Mouse (Mus musculus) CH12.LX (cell line): ENCODE measurements around the gene Hpse2. TPM values are rescaled to one million over a fixed set of nuclear protein-coding genes. Genes with fewer than 3 reads are reported as not detected.
A peak's percentile ranks its signal among the peaks of the same experiment; 100 is the strongest.

Experiments used
- DNase-seq: peaks from one replicate; pipeline ENCODE4 v3.0.0-alpha.2; 2013; ENCODE audit errors: extremely low read depth
- H3K27ac ChIP-seq: 2 replicates; pipeline ENCODE4 v1.5.1; 2012; ENCODE audit warnings: low read depth, mild to moderate bottlenecking, control low read depth, moderate library complexity; ENCODE audit not compliant: insufficient read depth
- H3K27me3 ChIP-seq: replicated peaks from 2 replicates; pipeline ENCODE3; 2012; ENCODE audit warnings: inconsistent platforms
- H3K36me3 ChIP-seq, 2 experiments: replicated peaks in 1 of 2; 2 replicates each; pipeline versions ENCODE3 to v1.6.1; 2012; ENCODE audit warnings: inconsistent platforms in 1 of 2, low read length in 1 of 2, mild to moderate bottlenecking in 1 of 2, mixed read lengths in 1 of 2, moderate library complexity in 1 of 2; ENCODE audit not compliant: control insufficient read depth in 1 of 2, insufficient read depth in 1 of 2
- H3K4me1 ChIP-seq, 2 experiments: 2 replicates each; pipeline ENCODE4 v1.6.1; 2012; ENCODE audit warnings: inconsistent platforms in 1 of 2, moderate library complexity in 1 of 2; ENCODE audit not compliant: insufficient read depth in 2 of 2, control insufficient read depth in 1 of 2
- H3K4me2 ChIP-seq: 2 replicates; pipeline ENCODE4 v1.6.1; 2012; ENCODE audit warnings: low read depth, mild to moderate bottlenecking, control low read depth; ENCODE audit not compliant: poor library complexity, insufficient read depth, severe bottlenecking
- H3K4me3 ChIP-seq, 3 experiments: fragments of 150-350 bp in 1 of 3; sonication (generic) in 1 of 3; replicated peaks in 1 of 3; 2 replicates each; pipeline versions ENCODE3 to v1.5.1; 2011 to 2012; ENCODE audit warnings: low read depth in 2 of 3, low read length in 2 of 3, mild to moderate bottlenecking in 2 of 3, moderate library complexity in 2 of 3, control low read depth in 1 of 3, improper control_type of control experiment in 1 of 3, inconsistent platforms in 1 of 3, mixed read lengths in 1 of 3; ENCODE audit not compliant: poor library complexity in 1 of 3
- H3K79me2 ChIP-seq: replicated peaks from 2 replicates; pipeline ENCODE4 v1.6.1; 2012; ENCODE audit warnings: mild to moderate bottlenecking, moderate library complexity; ENCODE audit not compliant: control insufficient read depth, poor library complexity, insufficient read depth, severe bottlenecking; ENCODE audit errors: extremely low read depth
- H3K9ac ChIP-seq: 2 replicates; pipeline ENCODE4 v1.6.1; 2012; ENCODE audit warnings: low read depth, mild to moderate bottlenecking, control low read depth, moderate library complexity; ENCODE audit not compliant: insufficient read depth
- H3K9me3 ChIP-seq: replicated peaks from 2 replicates; pipeline ENCODE3; 2012; ENCODE audit warnings: low read length, inconsistent platforms, mixed read lengths
- CTCF ChIP-seq, 2 experiments: IDR thresholded peaks in 1 of 2; conservative IDR thresholded peaks in 1 of 2; 2 replicates each; pipeline ENCODE4 v1.5.1; 2011 to 2012; ENCODE audit warnings: low read depth in 2 of 2, low read length in 2 of 2, improper control_type of control experiment in 1 of 2, inconsistent platforms in 1 of 2, mild to moderate bottlenecking in 1 of 2, moderate library complexity in 1 of 2
- IRF4 ChIP-seq: IDR thresholded peaks from 2 replicates; pipeline ENCODE4 v1.6.1; 2014; ENCODE audit warnings: low read depth, mild to moderate bottlenecking, inconsistent platforms, low read length, improper control_type of control experiment
- JUND ChIP-seq: conservative IDR thresholded peaks from 2 replicates; pipeline ENCODE4 v1.6.1; 2011; ENCODE audit warnings: low read depth, low read length, improper control_type of control experiment
- KAT2A ChIP-seq: IDR thresholded peaks from 2 replicates; pipeline ENCODE4 v1.6.1; 2012; ENCODE audit warnings: low read length, improper control_type of control experiment, inconsistent platforms; ENCODE audit not compliant: insufficient replicate concordance
- MAX ChIP-seq: IDR thresholded peaks from 2 replicates; pipeline ENCODE4 v1.6.1; 2011; ENCODE audit warnings: low read length, improper control_type of control experiment
- MAZ ChIP-seq: IDR thresholded peaks from 2 replicates; pipeline ENCODE4 v1.6.1; 2012; ENCODE audit warnings: low read depth, mild to moderate bottlenecking, inconsistent platforms, low read length, improper control_type of control experiment, moderate library complexity
- RAD21 ChIP-seq: IDR thresholded peaks from 2 replicates; pipeline ENCODE4 v1.6.1; 2011; ENCODE audit warnings: low read depth, mild to moderate bottlenecking, low read length, improper control_type of control experiment, moderate library complexity
- SMC3 ChIP-seq: IDR thresholded peaks from 2 replicates; pipeline ENCODE4 v1.6.1; 2011; ENCODE audit warnings: low read depth, low read length, improper control_type of control experiment
- TBP ChIP-seq: conservative IDR thresholded peaks from 2 replicates; pipeline ENCODE4 v1.6.1; 2011; ENCODE audit warnings: low read depth, low read length, improper control_type of control experiment
- TCF12 ChIP-seq: IDR thresholded peaks from 2 replicates; pipeline ENCODE4 v1.6.1; 2014; ENCODE audit warnings: low read depth, mild to moderate bottlenecking, inconsistent platforms, low read length, improper control_type of control experiment
- USF1 ChIP-seq: IDR thresholded peaks from 2 replicates; pipeline ENCODE4 v1.6.1; 2014; ENCODE audit warnings: low read depth, mild to moderate bottlenecking, inconsistent platforms, low read length, improper control_type of control experiment
- ZMIZ1 ChIP-seq: IDR thresholded peaks from 2 replicates; pipeline ENCODE4 v1.6.1; 2012; ENCODE audit warnings: low read depth, mild to moderate bottlenecking, inconsistent platforms, low read length, improper control_type of control experiment
- ZNF384 ChIP-seq: IDR thresholded peaks from 2 replicates; pipeline ENCODE4 v1.6.1; 2012; ENCODE audit warnings: low read depth, low read length, improper control_type of control experiment, inconsistent platforms
- dilution Hi-C: fragments of 300-500 bp; cut with MboI; formaldehyde crosslinking; loops from 2 replicates; pipeline ENCODE4 v1.14.3; 2020; ENCODE audit warnings: low sequenced_read_pairs; ENCODE audit not compliant: extremely low pct_unique_long_range_greater_than_20kb, extremely low pct_ligation_motif_present
- in situ Hi-C: fragments of 300-500 bp; cut with MboI; formaldehyde crosslinking; loops from 3 replicates; pipeline ENCODE4 v1.14.3; 2019; ENCODE audit warnings: low sequenced_read_pairs, low pct_ligation_motif_present, low pct_unique_long_range_greater_than_20kb, mixed read lengths
- polyA plus RNA-seq: library from polyadenylated mRNA; unstranded; fragments of >175 nt; gene quantifications from 2 replicates; pipeline ENCODE4 v1.2.1, GENCODE M21; 2012; ENCODE audit warnings: low read depth; ENCODE audit not compliant: insufficient read length
- total RNA-seq, 2 experiments: library from RNA; depleted of rRNA; stranded (reverse); fragments of 300-350 nt in 1 of 2; fragments of >200 nt in 1 of 2; gene quantifications; 2 replicates each; pipeline ENCODE4 v1.2.3; 2012 to 2014

Hpse2 gene
- total and polyA plus RNA-seq, 3 experiments = not detected

GRCm38 (mm10) chr19:42788311-42788710 lies 599.8 kb downstream of the Hpse2 start:
- Histone ChIP-seq H3K36me3 (no peaks in the 10 kb centered on the region), H3K27ac (no peak overlapping the region), H3K9ac (no peak overlapping the region), H3K4me1 (peaks cover 7 to 12% of the 10 kb centered on the region in 2 experiments; a peak in 3 of 4 replicates), H3K79me2 (no peaks in the 10 kb centered on the region), H3K4me2 (no peak overlapping the region), H3K4me3 (no peak overlapping the region), H3K27me3 (no peaks in the 10 kb centered on the region), H3K9me3 (no peaks in the 10 kb centered on the region)
- DNase-seq = no peak
- dilution Hi-C loops (no loop called here), in situ Hi-C loops (no loop called here)
- TF ChIP-seq TCF12 (no peak), JUND (no peak), MAX (no peak), TBP (no peak), CTCF (conservative IDR thresholded peaks at IDR 0.05 in 1 of 2, IDR thresholded peaks at IDR 0.05 in 1 of 2; ENCODE audit: low read depth in 2 of 2, low read length in 2 of 2) (no peak), KAT2A (no peak), USF1 (no peak), ZNF384 (no peak)

- H3K4me3 ChIP-seq = no peak overlapping the region
- H3K9ac ChIP-seq = no peak overlapping the region
- no peak overlapping the region for H3K27ac ChIP-seq
- TF ChIP-seq ZMIZ1 (no peak), MAZ (no peak)
- no peaks in the 10 kb centered on the region for H3K36me3 ChIP-seq
- in situ Hi-C loops (no loop called here), dilution Hi-C loops (no loop called here)
- no peak for DNase-seq
- H3K79me2 ChIP-seq = no peaks in the 10 kb centered on the region
- peaks cover 7 to 16% of the 10 kb centered on the region in 2 experiments; a peak in 3 of 4 replicates for H3K4me1 ChIP-seq
- no peaks in the 10 kb centered on the region for H3K27me3 ChIP-seq
- H3K9me3 ChIP-seq = no peaks in the 10 kb centered on the region
- no peak overlapping the region for H3K4me2 ChIP-seq
Observed at GRCm38 (mm10) chr19:42785562-42786220, 602.5 kb downstream of the Hpse2 start.

GRCm38 (mm10) chr19:42785129-42785528 lies 603.0 kb downstream of the Hpse2 start:
- no peaks in the 10 kb centered on the region for H3K79me2 ChIP-seq
- TF ChIP-seq RAD21 (peak; percentile 20), SMC3 (peak; percentile 6; the same call in 1 of the 2 replicates), CTCF (conservative IDR thresholded peaks at IDR 0.05 in 1 of 2, IDR thresholded peaks at IDR 0.05 in 1 of 2; ENCODE audit: low read depth in 2 of 2, low read length in 2 of 2) (peak; percentile 12 to 75; a peak in 2 of 4 replicates), MAZ (no peak), IRF4 (no peak)
- H3K4me2 ChIP-seq = no peak overlapping the region
- peaks cover 7 to 18% of the 10 kb centered on the region in 2 experiments; a peak in 3 of 4 replicates for H3K4me1 ChIP-seq
- dilution Hi-C loops (no loop called here), in situ Hi-C loops (no loop called here)
- no peak for DNase-seq
- no peak overlapping the region for H3K27ac ChIP-seq
- no peak overlapping the region for H3K4me3 ChIP-seq
- H3K27me3 ChIP-seq = no peaks in the 10 kb centered on the region
- no peak overlapping the region for H3K9ac ChIP-seq
- H3K9me3 ChIP-seq = no peaks in the 10 kb centered on the region
- no peaks in the 10 kb centered on the region for H3K36me3 ChIP-seq
